Mouse (Mus musculus): ENCODE results near the gene Mum1.

Gene Mum1

DNA sequence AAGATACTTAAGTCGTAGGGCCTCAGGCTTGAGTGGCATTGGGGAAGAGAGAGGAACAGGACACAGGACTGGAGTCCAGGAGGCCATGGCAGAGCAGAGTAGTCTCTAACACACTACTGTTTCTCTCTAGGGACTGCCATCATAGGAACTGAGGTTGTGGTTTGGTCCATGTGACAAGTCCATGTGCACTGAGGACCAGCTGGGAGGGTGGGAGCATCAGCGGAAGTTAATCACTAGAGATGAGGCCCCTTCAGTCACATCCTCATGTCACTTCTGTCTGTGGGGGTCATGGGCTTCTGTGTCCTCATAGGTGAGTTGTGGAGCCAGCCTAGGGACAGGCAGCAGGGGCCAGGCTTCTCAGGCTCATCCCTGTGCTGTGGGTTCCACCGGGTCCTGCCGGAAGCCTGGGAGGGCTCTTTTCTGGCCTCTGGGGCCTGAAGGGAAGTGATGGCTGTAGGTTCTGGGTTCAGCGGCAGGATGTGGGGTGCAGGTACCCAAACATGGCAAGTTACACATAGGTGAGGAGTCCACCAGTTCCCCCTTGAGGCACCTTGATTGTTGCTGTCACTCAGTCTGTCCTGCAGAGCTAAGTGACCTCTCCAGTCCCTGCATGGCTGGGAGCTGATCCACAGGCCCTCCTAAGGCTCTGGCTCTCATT is 45.1 kb downstream of the Mum1 start:
- no peak for DNase-seq (ENCODE audit: low read depth, low spot score)

DNA sequence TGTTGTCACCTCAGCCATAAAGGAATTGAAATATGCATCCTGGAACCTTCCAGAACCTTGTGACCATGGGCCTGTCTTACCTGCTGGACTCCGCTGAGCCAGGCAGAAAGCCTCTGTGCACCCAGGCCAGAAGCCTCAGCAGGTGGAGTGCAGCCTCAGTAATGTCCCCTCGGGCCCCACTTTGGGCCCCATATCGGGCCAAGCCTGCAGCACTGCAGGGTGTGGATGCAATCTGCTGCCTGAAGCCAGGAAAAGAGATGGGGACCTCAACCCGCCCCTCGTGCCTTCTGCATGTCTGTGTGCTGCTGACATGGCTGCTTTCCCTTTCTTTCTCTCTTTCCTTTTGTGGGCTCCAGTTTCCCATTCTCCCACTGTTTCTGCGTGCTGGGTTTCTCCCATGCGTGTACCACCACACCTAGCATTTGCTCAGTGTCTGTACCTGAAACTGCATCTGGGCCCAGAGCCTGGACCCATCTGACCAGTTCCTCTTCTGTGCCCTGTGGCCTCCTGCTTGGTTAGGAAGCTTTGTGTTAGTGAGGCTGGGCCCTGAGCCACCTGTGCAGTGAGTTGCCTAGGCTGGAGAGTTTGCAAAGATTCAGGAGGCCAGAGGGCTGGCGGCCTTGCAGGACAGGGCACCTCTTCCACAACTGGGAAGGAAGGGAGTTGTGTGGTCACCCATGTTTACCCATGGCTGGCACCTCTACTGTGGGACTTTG is 45.8 kb downstream of the Mum1 start:
- DNase-seq (ENCODE audit: low read depth, low spot score), result no peak

DNA sequence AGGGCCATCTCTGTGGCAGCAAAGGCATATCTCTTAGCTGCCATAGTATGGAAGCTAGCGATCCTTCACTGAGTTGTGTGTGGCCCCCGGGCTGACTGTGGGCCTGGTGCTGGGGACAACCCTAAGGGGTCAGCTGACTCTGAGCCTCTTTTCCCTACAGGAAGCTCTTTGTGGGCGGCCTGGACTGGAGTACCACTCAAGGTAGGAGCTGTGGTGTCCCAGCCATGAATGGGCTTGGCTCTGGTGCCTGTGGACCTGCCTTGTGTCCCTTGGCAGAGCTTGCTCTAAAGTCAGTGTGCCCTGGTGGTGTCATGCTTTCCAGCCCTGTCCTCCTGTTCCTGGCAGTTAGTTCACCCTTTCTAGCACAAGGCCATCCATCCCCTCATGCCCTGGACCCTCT is 47.6 kb downstream of the Mum1 start:
- no peak for DNase-seq (ENCODE audit: low read depth, low spot score)

DNA sequence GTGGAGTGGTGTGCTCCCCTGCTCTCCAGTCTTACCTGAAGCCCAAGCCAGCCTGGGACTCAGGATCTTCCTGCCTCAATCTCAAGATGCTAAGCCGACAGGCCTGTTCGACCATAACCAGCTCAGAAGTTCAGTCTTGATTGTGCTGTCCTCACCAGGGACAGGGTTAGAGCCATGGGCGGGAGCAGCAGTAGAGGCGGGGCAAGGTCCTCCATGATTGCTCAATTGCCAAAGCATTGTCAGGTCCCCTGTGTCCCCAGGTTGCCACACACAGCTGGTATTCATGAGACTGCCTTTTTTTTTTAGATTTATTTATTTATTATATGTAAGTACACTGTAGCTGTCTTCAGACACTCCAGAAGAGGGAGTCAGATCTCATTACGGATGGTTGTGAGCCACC is 50.0 kb downstream of the Mum1 start:
- DNase-seq (ENCODE audit: low read depth, low spot score), result no peak

DNA sequence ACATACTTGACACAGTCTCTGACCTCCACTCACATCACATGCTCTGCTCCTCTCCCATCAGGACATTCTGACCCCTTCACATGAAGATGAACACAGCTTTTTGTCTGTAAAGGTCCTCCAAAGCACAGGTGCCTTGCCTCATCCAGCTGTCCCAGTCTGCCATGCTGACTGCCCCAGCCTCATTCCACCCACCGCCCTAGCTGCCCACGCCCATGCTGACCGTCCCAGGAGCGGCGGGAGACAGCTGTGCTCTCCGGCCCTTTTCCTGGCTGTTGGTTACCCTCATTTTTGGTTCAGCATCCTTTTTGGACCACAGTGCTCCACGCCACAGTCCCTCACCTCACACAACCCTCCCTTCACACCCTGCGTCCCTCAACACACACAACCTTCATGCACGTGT is 52.2 kb downstream of the Mum1 start:
- DNase-seq (ENCODE audit: low read depth, low spot score), result no peak

DNA sequence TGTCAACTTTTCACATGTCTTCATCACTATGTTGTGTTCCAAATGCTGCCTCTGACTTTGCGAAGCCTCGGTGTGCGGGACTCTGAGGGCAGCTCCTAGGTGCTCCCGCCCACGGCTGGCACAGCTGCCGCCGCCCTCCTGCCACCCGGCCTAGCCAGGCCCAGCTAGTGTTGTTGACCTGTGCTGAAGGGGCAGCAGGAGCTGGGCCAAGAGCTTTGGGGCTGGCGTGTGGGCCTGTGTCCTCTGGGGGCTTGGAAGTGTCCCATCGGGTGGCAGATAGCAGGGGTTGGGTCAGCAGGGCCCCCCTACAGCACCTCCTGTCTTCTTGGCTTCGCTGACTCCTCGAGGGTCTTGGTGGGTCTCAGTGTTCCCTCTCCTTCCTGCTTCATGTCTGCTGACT is 53.0 kb downstream of the Mum1 start:
- no peak for DNase-seq (ENCODE audit: low read depth, low spot score)

DNA sequence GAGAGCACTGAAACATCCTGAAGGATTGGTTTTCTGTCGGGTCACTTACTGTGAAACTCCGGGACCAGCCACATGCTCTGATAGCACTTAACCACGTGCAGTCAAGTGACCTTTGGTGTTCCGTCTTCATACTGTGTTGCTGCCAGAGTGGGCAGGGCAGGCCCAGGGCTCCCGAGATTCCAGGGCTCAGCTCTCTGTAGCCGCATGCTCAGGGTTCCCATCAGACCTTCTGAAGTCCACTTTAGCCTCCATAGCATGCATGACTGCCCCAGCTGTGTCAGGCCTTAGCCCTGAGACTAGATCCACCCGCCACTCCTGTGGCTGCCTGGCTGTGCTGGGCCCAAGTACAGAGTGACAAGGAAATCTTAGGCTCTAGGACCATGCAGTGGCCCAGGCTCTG is 55.1 kb downstream of the Mum1 start:
- DNase-seq (ENCODE audit: low read depth, low spot score), result no peak

DNA sequence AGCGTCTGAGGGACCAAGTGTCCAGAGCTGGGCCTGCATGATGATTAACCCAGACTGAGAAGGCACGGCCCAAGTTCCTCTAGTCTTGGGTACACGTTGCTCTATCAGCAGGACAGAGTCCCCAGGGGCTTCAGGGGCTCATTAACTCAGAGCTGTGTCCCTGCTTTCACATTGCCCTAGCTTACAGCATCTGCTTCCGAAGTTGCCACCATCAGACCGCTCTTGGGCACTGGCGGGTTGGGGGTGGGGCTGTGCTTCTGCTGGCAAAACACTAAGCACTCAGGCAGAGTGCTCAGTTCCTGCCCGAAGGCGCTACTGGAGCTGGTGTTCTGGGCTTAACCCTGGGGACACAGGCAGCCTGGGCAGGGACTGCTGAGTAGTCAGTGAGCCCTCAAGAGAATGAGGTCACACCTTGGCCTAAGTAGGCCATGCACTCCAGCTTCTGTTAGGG is 55.7 kb downstream of the Mum1 start:
- DNase-seq (ENCODE audit: low read depth, low spot score), result no peak

DNA sequence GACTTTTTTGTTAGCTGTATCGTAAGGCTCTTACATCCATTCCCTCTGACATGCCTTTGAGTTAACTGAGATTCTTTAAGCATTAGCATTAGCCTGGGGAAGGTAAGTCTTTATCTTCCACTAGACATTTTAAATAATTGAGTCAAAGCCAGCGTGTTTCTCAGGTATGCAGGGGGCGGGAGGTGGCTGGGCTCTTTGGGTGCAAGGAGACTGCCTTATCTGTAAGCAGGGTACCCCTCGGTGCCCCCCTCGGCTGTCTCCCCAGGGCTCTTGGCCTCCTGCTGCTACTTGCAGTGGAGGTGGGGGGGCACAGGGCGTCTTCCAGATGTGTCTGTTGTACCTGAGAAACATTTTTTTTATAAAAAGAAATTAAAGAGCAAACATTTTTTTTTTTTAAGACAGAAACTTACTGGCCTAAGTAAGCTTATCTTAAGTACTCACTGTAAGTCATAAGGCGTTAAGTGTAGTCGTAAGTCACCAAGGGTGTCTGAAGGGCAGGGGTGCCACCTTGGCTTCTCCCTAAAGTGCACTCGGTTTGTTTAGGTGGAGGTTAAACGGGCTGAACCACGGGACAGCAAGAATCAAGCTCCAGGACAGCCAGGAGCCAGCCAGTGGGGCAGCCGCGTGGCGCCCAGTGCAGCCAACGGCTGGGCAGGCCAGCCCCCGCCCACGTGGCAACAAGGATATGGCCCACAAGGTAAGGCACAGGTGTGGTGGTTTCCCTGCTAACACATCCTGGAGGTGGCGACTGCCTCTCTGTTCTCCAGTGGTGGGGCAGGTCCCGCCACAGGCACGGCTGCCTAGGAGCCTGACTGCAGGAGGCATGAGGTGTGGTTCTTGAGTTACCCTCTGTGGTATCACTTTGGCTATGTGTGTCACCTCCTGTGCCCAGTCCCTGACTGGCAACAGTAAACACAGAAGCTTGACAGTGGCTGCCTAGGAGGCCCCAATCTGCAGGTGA is 56.5 kb downstream of the Mum1 start:
- DNase-seq (ENCODE audit: low read depth, low spot score), result no peak

DNA sequence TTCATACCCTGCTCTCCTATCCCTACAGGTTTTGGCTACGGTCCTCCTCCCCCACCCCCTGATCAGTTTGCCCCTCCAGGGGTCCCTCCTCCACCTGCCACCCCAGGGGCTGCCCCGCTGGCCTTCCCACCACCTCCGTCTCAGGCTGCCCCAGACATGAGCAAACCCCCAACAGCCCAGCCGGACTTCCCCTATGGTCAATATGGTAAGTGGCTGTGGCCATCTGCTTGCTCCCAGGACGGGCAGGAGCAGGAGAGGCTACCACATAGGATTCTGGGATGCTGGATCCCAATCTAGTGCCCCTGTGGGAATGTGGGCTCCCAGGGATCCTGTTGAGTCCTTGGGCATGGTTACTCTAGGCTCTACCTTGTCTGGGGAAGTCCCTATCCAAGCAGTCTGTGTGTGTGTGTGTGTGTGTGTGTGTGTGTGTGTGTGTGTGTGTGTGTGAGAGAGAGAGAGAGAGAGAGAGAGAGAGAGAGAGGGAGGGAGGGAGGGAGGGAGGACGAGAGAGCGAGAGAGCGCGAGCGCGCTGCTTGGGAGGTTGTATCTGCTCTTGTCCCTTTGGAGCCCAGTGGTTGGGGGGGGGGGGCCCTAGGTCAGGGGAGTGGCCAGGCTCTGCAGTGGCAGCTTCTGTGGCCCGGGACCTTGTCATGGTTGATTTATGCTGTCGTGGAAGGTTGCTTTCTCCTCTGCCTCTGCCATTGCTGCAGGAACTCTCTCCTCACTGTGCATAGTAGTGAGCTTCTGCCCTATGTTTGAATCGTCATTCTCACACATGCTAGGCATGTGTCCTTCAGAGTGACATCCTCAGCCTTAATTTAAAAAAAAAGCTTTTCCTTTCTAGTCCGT is 59.2 kb downstream of the Mum1 start:
- no peak for DNase-seq (ENCODE audit: low read depth, low spot score)

DNA sequence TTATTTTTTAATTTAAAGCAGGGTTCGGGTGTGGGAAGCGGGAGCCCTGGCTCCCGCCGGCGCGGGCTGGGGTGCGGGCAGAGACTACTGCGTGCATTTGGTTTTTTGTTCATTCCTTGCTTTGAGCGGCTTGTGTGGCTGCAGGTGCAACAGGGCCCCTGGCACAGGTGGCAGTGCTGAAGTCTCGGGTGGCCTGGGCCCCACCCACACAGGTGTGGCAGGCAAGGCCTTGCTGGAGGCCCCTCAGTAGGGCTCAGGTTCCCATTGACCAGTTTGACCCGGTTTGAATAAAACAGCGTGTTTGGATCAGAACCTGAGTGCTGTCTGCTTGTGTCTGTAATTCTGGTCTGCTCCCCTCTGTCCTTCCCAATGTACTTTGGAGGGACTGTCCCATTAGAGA is 61.9 kb downstream of the Mum1 start:
- no peak for DNase-seq (ENCODE audit: low read depth, low spot score)

DNA sequence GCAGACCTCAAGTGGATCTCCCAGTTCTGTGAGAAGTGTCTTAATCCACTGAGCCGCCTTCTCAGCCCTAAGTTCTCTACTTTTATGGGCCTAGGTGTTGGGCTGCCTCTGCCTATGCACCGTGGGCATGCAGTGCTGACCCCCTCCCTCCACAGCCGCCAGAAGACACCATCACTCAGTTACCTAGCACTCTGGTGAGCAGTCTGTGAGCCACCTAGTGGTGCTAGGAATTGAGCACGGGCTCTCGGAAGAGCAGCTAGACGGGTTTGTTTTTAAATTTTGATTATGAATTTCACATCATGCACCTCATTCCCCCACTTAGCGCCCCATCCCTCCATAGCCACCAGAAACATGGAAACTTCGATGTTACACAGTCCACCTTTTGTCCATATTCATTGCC is 62.4 kb downstream of the Mum1 start:
- DNase-seq (ENCODE audit: low read depth, low spot score), result no peak

DNA sequence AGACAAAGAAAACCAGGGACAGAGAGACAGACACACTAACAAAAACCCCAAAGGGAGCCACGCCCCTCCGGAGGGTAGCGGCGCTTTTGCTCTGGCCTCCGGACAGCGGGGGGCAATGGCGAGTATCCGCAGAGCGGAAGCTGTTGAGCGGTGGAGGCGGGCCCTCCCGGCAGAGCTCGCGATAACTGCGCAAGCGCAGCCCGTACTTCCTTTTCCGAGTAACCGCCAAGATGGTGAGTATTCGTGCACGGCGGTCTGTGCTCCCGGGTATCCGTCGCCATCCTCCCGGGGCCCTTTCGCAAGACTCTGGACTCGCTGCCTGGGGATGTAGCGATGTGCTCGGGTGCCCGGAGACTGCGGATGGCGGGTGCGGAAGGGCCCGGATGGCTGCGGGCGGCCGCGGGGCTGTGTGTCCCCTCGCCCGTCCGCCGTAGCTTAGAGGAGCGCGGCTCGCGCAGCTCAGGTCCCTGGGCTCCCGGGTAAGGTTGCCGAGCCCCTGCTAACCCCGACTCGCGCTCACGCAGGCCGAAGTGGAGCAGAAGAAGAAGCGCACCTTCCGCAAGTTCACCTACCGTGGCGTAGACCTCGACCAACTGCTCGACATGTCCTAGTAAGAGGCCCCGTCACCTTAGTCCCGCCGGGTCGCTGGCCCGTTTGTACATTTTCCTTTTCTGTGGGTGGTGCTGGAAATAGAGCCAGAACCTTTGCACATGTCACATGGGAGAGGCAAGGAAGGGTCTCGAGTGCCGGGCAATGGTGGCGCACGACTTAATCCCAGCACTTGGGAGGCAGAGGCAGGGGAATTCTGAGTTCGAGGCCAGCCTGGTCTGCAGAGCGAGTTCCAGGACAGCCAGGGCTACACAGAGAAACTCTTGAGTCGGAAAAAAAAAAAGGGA is 66.3 kb downstream of the Mum1 start, which contains the start of gene Rps15:
Gene Rps15, plus strand, starts transcription at position 203 of the 896 bp plus-strand sequence.
- peak; percentile 97 for DNase-seq (ENCODE audit: low read depth, low spot score)

DNA sequence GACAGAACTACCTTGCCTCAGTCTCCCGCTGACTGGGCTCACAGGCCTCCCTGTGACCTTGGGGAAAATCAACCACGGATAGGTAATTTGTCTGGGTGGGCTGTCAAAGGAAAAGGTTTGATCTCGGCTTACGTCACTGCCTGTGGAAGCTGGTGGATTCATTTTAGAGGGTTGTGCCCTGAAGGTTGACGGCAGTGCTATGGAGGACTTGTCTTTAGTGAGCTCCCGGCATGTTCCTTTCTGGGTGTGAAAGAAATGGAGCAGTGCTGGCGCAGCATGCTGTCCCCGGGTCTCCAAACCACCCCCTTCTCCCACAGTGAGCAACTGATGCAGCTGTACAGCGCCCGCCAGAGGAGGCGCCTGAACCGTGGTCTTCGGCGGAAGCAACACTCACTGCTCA is 67.1 kb downstream of the Mum1 start:
- peak; percentile 43 for DNase-seq (ENCODE audit: low read depth, low spot score)

Measured in A20 (cell line).